Mouse (Mus musculus): ENCODE measurements around the gene Nrxn2.

DNA sequence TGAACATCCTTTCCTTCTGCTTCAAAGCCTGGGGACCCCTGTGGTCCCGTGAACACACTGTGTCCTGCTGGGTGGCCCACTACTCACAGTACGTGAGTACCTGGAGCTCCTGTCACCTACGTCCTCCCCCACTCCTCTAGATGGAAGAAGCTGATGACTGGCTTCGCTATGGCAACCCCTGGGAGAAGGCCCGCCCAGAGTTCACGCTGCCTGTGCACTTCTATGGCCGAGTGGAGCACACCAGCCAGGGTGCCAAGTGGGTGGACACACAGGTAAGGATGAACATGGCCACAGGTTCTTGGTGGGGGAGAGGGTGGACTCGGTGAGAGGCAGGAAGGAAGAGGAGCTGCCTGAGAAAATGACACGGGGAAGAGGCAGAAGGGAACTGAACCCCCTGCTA lies 32.3 kb upstream of the Nrxn2 start:
- TF ChIP-seq MYOG (IDR thresholded peaks at IDR 0.05; ENCODE audit: control insufficient read depth in 1 of 3, insufficient read depth in 1 of 3, insufficient read length in 2 of 3, low read depth in 2 of 3): no peak
- TF ChIP-seq MYOD1 (IDR thresholded peaks at IDR 0.05; ENCODE audit: control insufficient read depth in 1 of 3, insufficient read length in 2 of 3, low read depth in 2 of 3): no peak
- no peak for TF ChIP-seq MAX (IDR thresholded peaks at IDR 0.05; ENCODE audit: low read depth)
- TF ChIP-seq POLR2A (IDR thresholded peaks at IDR 0.05; ENCODE audit: insufficient read length, low read depth): no peak
- TF ChIP-seq E2F4 (IDR thresholded peaks at IDR 0.05; ENCODE audit: insufficient read depth): no peak
- no peak for TF ChIP-seq USF1 (IDR thresholded peaks at IDR 0.05; ENCODE audit: low read depth)
- TF ChIP-seq CEBPB (IDR thresholded peaks at IDR 0.05; ENCODE audit: insufficient read depth, poor library complexity, severe bottlenecking): no peak
- no peak for TF ChIP-seq POLR2AphosphoS2 (IDR thresholded peaks at IDR 0.05; ENCODE audit: insufficient read length, low read depth)
- no peak for TF ChIP-seq REST (IDR thresholded peaks at IDR 0.05; ENCODE audit: insufficient read depth, insufficient read length)
